Mouse (Mus musculus): ENCODE results near the gene Gm20388.

DNA sequence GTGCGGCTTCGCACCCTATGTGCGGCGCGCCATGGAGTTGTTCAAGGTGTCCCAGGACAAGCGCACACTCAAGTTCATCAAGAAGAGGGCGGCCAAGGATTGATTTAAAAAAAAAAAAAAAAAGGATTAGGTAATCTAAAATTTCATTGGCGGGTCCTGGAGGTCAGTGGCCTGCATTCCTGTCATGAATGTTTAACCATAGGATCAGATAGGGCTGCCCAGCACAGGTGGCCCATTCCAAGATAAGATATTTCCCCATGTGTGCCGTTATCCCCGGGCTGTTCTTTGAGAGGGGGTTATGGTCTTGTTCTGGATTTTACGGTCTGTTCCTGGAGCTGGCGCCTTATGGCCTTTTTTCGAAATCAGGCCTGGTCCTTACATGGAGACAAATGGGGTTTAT lies 2926.1 kb downstream of the Gm20388 start:
- TF ChIP-seq POLR2A (IDR thresholded peaks at IDR 0.05; ENCODE audit: borderline replicate concordance, extremely low read depth, insufficient read depth, insufficient read length, poor library complexity, severe bottlenecking) (no peak), CTCF (IDR thresholded peaks at IDR 0.05; ENCODE audit: borderline replicate concordance, extremely low read depth, insufficient read depth, insufficient read length) (no peak)

Measured in brain, embryonic 14.5 days (tissue).